Mouse (Mus musculus): ENCODE results near the gene Usp29. TPM values are rescaled to one million over a fixed set of nuclear protein-coding genes. Genes with fewer than 3 reads are reported as not detected.
"Not testable (repeated sequence)": the region's sequence is repeated elsewhere in the genome, so short reads cannot be mapped to it uniquely, and the experiment has no call there.

The Usp29 gene
- polyA plus RNA-seq, 1 experiment from 2014 or later: 10.7 TPM

- ATAC-seq (ENCODE audit: low FRiP score): peak; percentile 90
- 51% methylated on average over 19 of the region's 19 CpGs for whole genome bisulfite sequencing
- H3K27ac ChIP-seq (ENCODE audit: low read depth, low read length): no peak overlapping the region; the same call in 1 of the 2 replicates
These were observed 144.1 kb downstream of the Usp29 start for GRCm38 (mm10) chr7:6874448-6874847.

GRCm38 (mm10) chr7:6878202-6878601 is 147.8 kb downstream of the Usp29 start:
- ATAC-seq (ENCODE audit: low FRiP score): no peak
- no peak overlapping the region for H3K4me2 ChIP-seq
- no peak overlapping the region for H3K27ac ChIP-seq (ENCODE audit: low read depth, low read length)
- DNase-seq (ENCODE audit: low spot score, missing footprints): no peak
- H3K9ac ChIP-seq (ENCODE audit: low read length): no peak overlapping the region
- H3K9me3 ChIP-seq (ENCODE audit: control insufficient read depth, low read length): no peaks in the 10 kb centered on the region
- WGBS: 80% methylated on average over 1 of the region's 1 CpGs
- H3K36me3 ChIP-seq (ENCODE audit: control insufficient read depth, insufficient read depth, low read length): no peaks in the 10 kb centered on the region
- no peak overlapping the region for H3K4me3 ChIP-seq (ENCODE audit: low read depth, low read length)
- no peaks in the 10 kb centered on the region for H3K27me3 ChIP-seq (ENCODE audit: control insufficient read depth, insufficient read depth, low read length)
- H3K4me1 ChIP-seq (ENCODE audit: control insufficient read depth, insufficient read depth, low read length): peaks cover 6% of the 10 kb centered on the region

More at GRCm38 (mm10) chr7:6874448-6874847, 144.1 kb downstream of the Usp29 start:
- H3K36me3 ChIP-seq (ENCODE audit: control insufficient read depth, insufficient read depth, low read length): no peaks in the 10 kb centered on the region
- H3K4me2 ChIP-seq: no peak overlapping the region
- no peak overlapping the region for H3K4me3 ChIP-seq (ENCODE audit: low read depth, low read length)
- peak; percentile 94 for DNase-seq (ENCODE audit: low spot score, missing footprints)
- no peaks in the 10 kb centered on the region for H3K27me3 ChIP-seq (ENCODE audit: control insufficient read depth, insufficient read depth, low read length)
- H3K9me3 ChIP-seq (ENCODE audit: control insufficient read depth, low read length): no peaks in the 10 kb centered on the region
- H3K9ac ChIP-seq (ENCODE audit: low read length): no peak overlapping the region
- peaks cover 8% of the 10 kb centered on the region; the same call in 1 of the 2 replicates for H3K4me1 ChIP-seq (ENCODE audit: control insufficient read depth, insufficient read depth, low read length)

GRCm38 (mm10) chr7:6878849-6879248 is 148.5 kb downstream of the Usp29 start:
- not testable (repeated sequence) for H3K27me3 ChIP-seq (ENCODE audit: control insufficient read depth, insufficient read depth, low read length); H3K4me3 ChIP-seq (ENCODE audit: low read depth, low read length); H3K36me3 ChIP-seq (ENCODE audit: control insufficient read depth, insufficient read depth, low read length); H3K9ac ChIP-seq (ENCODE audit: low read length); H3K9me3 ChIP-seq (ENCODE audit: control insufficient read depth, low read length); ATAC-seq (ENCODE audit: low FRiP score); DNase-seq (ENCODE audit: low spot score, missing footprints); H3K4me2 ChIP-seq; H3K4me1 ChIP-seq (ENCODE audit: control insufficient read depth, insufficient read depth, low read length); H3K27ac ChIP-seq (ENCODE audit: low read depth, low read length)
- WGBS: 85% methylated on average over 3 of the region's 3 CpGs

GRCm38 (mm10) chr7:6879512-6880164 is 149.3 kb downstream of the Usp29 start:
- DNase-seq (ENCODE audit: low spot score, missing footprints) (peak; percentile 21), ATAC-seq (ENCODE audit: low FRiP score) (no peak)
- Histone ChIP-seq H3K27me3 (ENCODE audit: control insufficient read depth, insufficient read depth, low read length) (no peaks in the 10 kb centered on the region), H3K27ac (ENCODE audit: low read depth, low read length) (no peak overlapping the region), H3K4me1 (ENCODE audit: control insufficient read depth, insufficient read depth, low read length) (peaks cover 4% of the 10 kb centered on the region), H3K4me2 (no peak overlapping the region), H3K36me3 (ENCODE audit: control insufficient read depth, insufficient read depth, low read length) (no peaks in the 10 kb centered on the region), H3K9ac (ENCODE audit: low read length) (no peak overlapping the region), H3K9me3 (ENCODE audit: control insufficient read depth, low read length) (no peaks in the 10 kb centered on the region), H3K4me3 (ENCODE audit: low read depth, low read length) (no peak overlapping the region)
- 85% methylated on average over 11 of the region's 11 CpGs for WGBS

- H3K9me3 ChIP-seq (ENCODE audit: control insufficient read depth, low read length); H3K4me3 ChIP-seq (ENCODE audit: low read depth, low read length); H3K27ac ChIP-seq (ENCODE audit: low read depth, low read length); H3K4me1 ChIP-seq (ENCODE audit: control insufficient read depth, insufficient read depth, low read length); H3K27me3 ChIP-seq (ENCODE audit: control insufficient read depth, insufficient read depth, low read length); H3K4me2 ChIP-seq; H3K9ac ChIP-seq (ENCODE audit: low read length); H3K36me3 ChIP-seq (ENCODE audit: control insufficient read depth, insufficient read depth, low read length): not testable (repeated sequence)
- ATAC-seq (ENCODE audit: low FRiP score) (peak; percentile 64; the same call in 1 of the 2 replicates), DNase-seq (ENCODE audit: low spot score, missing footprints) (peak; percentile 53)
- WGBS: 71% methylated on average over 1 of the region's 1 CpGs
These were observed 150.5 kb downstream of the Usp29 start for GRCm38 (mm10) chr7:6880918-6881317.

GRCm38 (mm10) chr7:6881473-6882046 is 151.2 kb downstream of the Usp29 start:
- no peaks in the 10 kb centered on the region for H3K36me3 ChIP-seq (ENCODE audit: control insufficient read depth, insufficient read depth, low read length)
- peak; percentile 69 for DNase-seq (ENCODE audit: low spot score, missing footprints)
- ATAC-seq (ENCODE audit: low FRiP score): peak; percentile 83

GRCm38 (mm10) chr7:6883376-6884147 is 153.2 kb downstream of the Usp29 start:
- Histone ChIP-seq H3K9me3 (ENCODE audit: control insufficient read depth, low read length) (no peaks in the 10 kb centered on the region), H3K4me3 (ENCODE audit: low read depth, low read length) (no peak overlapping the region), H3K27ac (ENCODE audit: low read depth, low read length) (no peak overlapping the region), H3K4me1 (ENCODE audit: control insufficient read depth, insufficient read depth, low read length) (peaks cover 2% of the 10 kb centered on the region; the same call in 1 of the 2 replicates), H3K9ac (ENCODE audit: low read length) (no peak overlapping the region), H3K4me2 (no peak overlapping the region), H3K36me3 (ENCODE audit: control insufficient read depth, insufficient read depth, low read length) (no peaks in the 10 kb centered on the region), H3K27me3 (ENCODE audit: control insufficient read depth, insufficient read depth, low read length) (no peaks in the 10 kb centered on the region)
- DNase-seq (ENCODE audit: low spot score, missing footprints) (peak; percentile 76), ATAC-seq (ENCODE audit: low FRiP score) (no peak)
- WGBS: 87% methylated on average over 8 of the region's 8 CpGs

More at GRCm38 (mm10) chr7:6881473-6882046, 151.2 kb downstream of the Usp29 start:
- Histone ChIP-seq H3K4me1 (ENCODE audit: control insufficient read depth, insufficient read depth, low read length) (peaks cover 2% of the 10 kb centered on the region; the same call in 1 of the 2 replicates), H3K27me3 (ENCODE audit: control insufficient read depth, insufficient read depth, low read length) (no peaks in the 10 kb centered on the region), H3K27ac (ENCODE audit: low read depth, low read length) (no peak overlapping the region), H3K4me3 (ENCODE audit: low read depth, low read length) (no peak overlapping the region), H3K4me2 (no peak overlapping the region), H3K9ac (ENCODE audit: low read length) (no peak overlapping the region), H3K9me3 (ENCODE audit: control insufficient read depth, low read length) (no peaks in the 10 kb centered on the region)
- WGBS: 34% methylated on average over 6 of the region's 6 CpGs

- Histone ChIP-seq H3K27me3 (ENCODE audit: control insufficient read depth, insufficient read depth, low read length) (no peaks in the 10 kb centered on the region), H3K9ac (ENCODE audit: low read length) (no peak overlapping the region), H3K9me3 (ENCODE audit: control insufficient read depth, low read length) (no peaks in the 10 kb centered on the region), H3K4me1 (ENCODE audit: control insufficient read depth, insufficient read depth, low read length) (peaks cover 2% of the 10 kb centered on the region; the same call in 1 of the 2 replicates), H3K36me3 (ENCODE audit: control insufficient read depth, insufficient read depth, low read length) (no peaks in the 10 kb centered on the region), H3K4me3 (ENCODE audit: low read depth, low read length) (no peak overlapping the region), H3K27ac (ENCODE audit: low read depth, low read length) (no peak overlapping the region), H3K4me2 (no peak overlapping the region)
- DNase-seq (ENCODE audit: low spot score, missing footprints) (peak; percentile 31), ATAC-seq (ENCODE audit: low FRiP score) (no peak)
- WGBS: 91% methylated on average over 7 of the region's 7 CpGs
These were observed 155.0 kb downstream of the Usp29 start for GRCm38 (mm10) chr7:6885416-6885815.

GRCm38 (mm10) chr7:6886896-6887295 is 156.5 kb downstream of the Usp29 start:
- Histone ChIP-seq H3K36me3 (ENCODE audit: control insufficient read depth, insufficient read depth, low read length) (no peaks in the 10 kb centered on the region), H3K27me3 (ENCODE audit: control insufficient read depth, insufficient read depth, low read length) (no peaks in the 10 kb centered on the region), H3K9ac (ENCODE audit: low read length) (no peak overlapping the region), H3K4me2 (no peak overlapping the region), H3K27ac (ENCODE audit: low read depth, low read length) (no peak overlapping the region), H3K9me3 (ENCODE audit: control insufficient read depth, low read length) (no peaks in the 10 kb centered on the region), H3K4me3 (ENCODE audit: low read depth, low read length) (no peak overlapping the region), H3K4me1 (ENCODE audit: control insufficient read depth, insufficient read depth, low read length) (peaks cover 2% of the 10 kb centered on the region; the same call in 1 of the 2 replicates)
- DNase-seq (ENCODE audit: low spot score, missing footprints) (peak; percentile 59), ATAC-seq (ENCODE audit: low FRiP score) (no peak)
- WGBS: 86% methylated on average over 1 of the region's 1 CpGs

All from midbrain, embryonic 11.5 days (tissue).